Mouse (Mus musculus): Measurements from ENCODE around the gene Nfatc3.

DNA sequence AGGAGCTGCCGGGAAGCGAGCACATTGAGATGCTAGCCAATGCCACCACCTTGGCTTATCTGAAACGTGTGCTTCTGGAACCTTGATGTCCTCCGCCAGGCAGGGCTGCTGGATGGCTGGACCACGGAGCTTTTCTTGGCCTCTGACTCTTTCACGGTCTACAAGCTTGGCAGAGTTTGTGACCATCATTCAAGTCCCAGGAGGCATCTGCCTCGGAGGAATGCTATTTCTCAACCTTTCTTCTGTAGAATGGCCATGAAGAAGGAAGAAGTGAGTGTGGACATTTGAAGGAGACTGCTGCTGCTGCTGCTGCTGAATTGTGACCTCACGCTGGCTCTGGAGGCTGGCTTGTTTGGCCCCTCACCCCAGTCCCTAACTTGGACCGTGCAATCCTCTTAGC, 104.6 kb downstream of the Nfatc3 start:
- TF ChIP-seq CTCF (IDR thresholded peaks at IDR 0.05; ENCODE audit: low read depth, low read length): no peak
- no peak for TF ChIP-seq TAL1 (conservative IDR thresholded peaks at IDR 0.05; ENCODE audit: low read depth, low read length)

Measured in G1E (cell line).